Mouse (Mus musculus) ovary, adult 18-20 months (tissue): ENCODE measurements around the gene Zfyve27.
A peak's percentile ranks its signal among the peaks of the same experiment; 100 is the strongest.

Experiments
- DNase-seq: peaks from one replicate; pipeline ENCODE4 v3.0.0; 2022; ENCODE audit warnings: low spot score, mixed read lengths

Zfyve27 gene

GRCm38 (mm10) chr19:42142757-42143156 lies 21.0 kb upstream of the Zfyve27 start:
- no peak for DNase-seq

DNA sequence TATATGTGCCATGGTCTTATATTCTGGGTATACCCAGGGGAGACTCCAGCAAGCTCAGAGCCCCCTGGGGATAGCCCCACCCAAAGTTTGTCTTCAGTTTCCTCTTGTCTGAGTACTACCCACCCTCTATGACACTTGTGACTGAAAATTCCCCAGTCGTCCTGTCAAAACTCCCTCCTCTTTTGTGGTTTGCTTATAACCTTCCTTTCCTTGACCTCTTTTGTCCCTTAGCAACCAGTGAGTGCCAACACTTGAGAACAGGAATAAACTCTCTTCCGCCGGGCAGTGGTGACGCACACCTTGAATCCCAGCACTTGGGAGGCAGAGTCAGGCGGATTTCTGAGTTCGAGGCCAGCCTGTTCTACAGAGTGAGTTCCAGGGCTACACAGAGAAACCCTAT lies 19.7 kb upstream of the Zfyve27 start:
- no peak for DNase-seq

GRCm38 (mm10) chr19:42144541-42145167 lies 19.1 kb upstream of the Zfyve27 start:
- peak; percentile 40 for DNase-seq

DNA sequence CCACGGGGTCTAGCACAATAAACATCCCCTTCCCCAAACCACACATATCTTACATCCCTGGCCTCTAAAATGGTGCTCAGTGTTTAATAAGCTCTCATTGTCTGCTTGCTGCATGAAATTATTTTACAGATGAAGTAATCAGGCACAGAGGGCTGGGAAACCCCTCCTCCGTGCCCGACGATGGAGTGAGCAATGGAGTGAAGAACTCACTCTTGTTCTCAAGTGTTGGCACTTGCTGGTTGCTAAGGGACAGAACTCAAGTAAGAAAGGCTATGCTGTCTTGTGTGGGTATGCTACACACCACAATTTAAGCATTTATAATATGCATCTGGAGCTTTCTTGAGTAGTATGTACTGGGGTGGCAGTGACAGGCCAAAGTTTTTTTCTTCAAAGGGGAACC lies 18.5 kb upstream of the Zfyve27 start:
- DNase-seq = no peak

GRCm38 (mm10) chr19:42145731-42146130 lies 18.0 kb upstream of the Zfyve27 start:
- no peak for DNase-seq

- no peak for DNase-seq
Measured at GRCm38 (mm10) chr19:42146276-42147010, 17.3 kb upstream of the Zfyve27 start.

GRCm38 (mm10) chr19:42147170-42147768 lies 16.5 kb upstream of the Zfyve27 start, which contains the start of gene Marveld1:
Gene Marveld1 (plus strand): TSS chr19:42147400.
- DNase-seq = peak; percentile 80

GRCm38 (mm10) chr19:42147769-42148568 lies 15.8 kb upstream of the Zfyve27 start:
- peak; percentile 42 for DNase-seq

GRCm38 (mm10) chr19:42148569-42148860 lies 15.2 kb upstream of the Zfyve27 start:
- no peak for DNase-seq

DNA sequence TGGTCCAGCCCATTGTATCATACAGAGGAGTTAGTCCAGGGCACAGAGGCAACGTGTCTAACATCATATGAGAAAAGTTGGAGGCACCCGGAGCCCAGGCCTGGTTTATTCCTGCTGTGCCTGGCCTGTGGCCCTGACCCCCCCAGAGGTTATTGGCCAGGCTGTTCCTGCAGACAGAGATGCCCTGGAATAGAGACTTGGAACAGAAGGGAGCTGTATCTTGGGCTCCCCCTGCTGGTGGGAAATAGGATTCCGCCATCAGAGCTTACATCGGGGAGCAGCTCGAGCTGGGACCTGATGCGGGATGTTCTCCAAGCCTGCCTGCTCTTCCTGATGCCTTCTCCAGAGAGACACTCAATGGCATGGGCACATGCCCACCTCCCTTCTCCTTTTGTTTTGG lies 11.8 kb upstream of the Zfyve27 start:
- DNase-seq = peak; percentile 64

- DNase-seq = no peak
Measured at GRCm38 (mm10) chr19:42157493-42158237, 6.1 kb upstream of the Zfyve27 start.

DNA sequence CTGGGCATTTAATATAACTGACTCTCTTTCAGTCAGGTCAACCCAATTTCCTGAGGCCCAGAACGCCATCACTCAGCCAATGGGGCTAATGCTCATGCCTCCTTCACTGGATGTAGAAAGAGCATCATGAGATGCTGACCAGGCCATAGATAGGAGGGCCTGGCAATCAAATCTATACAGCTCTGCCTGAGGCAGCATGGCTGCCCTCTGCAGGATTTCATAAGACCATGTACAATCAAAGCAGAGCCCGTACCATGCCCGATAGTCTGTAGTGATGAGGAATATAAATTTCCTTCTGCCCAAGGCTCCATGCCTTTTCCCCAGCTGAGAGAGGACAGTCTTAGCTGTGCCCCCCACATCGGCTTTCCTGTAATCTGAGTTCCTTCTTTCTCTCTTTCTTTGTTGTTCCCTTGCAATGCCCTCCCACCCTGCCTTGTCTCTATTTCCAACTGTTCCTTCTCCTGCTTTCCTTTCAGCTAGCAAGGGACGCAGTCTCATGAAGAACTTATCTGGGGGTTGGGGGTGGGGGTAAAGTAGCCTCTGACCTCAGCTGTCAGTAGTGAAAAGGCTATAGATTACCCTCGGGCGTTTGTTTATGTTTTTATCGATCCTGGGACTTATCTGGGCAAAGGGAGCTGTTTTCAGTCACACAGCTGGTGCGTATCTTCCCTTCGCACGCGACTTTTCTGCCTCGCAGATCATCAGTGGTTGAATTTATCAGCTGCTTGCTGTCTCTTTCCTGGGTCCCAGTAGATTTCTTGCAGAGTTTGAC lies 5.3 kb upstream of the Zfyve27 start:
- no peak for DNase-seq

DNA sequence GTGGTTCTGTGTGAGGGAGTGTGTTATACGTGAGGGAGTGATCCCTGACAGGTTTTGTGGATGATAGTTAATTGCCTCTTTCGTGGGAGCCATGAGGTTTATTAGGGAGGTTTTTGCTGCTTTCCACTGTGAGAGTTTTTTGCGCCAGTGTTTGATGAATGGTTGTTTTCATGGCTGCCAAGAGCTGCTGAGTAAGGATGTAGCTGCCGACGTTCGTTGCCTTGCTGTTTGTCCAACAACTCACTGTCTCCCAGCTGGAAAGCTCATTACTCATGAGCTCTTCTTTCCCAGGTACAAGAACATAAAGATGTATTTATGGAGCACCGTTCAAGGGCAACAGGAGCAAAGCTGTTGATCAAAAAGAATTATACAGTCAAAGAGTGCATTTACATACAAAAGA lies 437 bp downstream of the Zfyve27 start:
- DNase-seq = no peak

DNA sequence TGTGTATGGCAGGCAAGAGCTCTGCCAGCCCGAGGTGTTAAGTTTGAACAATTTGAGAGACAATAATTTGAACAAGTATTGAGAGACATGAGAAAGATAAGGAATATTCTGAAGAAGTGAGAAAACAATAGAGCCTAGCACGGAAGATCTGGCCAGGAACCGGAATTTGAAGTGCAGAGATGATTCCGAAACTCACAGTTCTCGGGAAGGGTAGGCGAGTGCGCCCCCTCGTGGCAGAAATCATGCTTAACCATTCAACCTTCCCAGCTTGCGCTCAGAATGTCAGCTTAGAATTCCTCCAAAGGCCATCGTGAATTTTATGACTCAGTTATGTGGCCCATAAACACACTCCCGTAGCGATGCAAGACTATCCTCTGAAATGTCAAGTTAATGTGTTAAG lies 2.4 kb downstream of the Zfyve27 start:
- DNase-seq = peak; percentile 49

GRCm38 (mm10) chr19:42166766-42167165 lies 3.0 kb downstream of the Zfyve27 start:
- no peak for DNase-seq

DNA sequence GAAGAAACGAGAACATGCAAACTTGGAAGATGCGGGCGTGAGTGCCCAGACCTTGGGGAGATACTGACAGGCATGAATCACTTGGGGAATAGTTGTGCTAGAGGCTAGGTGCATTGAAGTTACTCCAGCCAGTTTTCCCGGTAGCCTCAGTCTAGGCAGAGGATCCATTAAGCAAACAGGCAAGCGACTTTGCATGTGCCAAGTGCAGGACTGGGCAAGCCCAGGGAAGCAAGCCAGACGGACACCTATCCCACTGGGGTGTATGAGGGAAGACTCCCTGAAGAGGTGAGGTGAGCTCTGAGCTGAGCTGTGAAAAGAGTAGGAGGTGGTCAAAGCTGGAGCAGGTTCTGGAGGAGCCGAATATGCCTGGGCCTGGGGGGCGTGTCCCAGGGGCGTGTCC lies 3.7 kb downstream of the Zfyve27 start:
- DNase-seq = no peak

- DNase-seq = no peak
Measured at GRCm38 (mm10) chr19:42169322-42169975, 5.7 kb downstream of the Zfyve27 start.

DNA sequence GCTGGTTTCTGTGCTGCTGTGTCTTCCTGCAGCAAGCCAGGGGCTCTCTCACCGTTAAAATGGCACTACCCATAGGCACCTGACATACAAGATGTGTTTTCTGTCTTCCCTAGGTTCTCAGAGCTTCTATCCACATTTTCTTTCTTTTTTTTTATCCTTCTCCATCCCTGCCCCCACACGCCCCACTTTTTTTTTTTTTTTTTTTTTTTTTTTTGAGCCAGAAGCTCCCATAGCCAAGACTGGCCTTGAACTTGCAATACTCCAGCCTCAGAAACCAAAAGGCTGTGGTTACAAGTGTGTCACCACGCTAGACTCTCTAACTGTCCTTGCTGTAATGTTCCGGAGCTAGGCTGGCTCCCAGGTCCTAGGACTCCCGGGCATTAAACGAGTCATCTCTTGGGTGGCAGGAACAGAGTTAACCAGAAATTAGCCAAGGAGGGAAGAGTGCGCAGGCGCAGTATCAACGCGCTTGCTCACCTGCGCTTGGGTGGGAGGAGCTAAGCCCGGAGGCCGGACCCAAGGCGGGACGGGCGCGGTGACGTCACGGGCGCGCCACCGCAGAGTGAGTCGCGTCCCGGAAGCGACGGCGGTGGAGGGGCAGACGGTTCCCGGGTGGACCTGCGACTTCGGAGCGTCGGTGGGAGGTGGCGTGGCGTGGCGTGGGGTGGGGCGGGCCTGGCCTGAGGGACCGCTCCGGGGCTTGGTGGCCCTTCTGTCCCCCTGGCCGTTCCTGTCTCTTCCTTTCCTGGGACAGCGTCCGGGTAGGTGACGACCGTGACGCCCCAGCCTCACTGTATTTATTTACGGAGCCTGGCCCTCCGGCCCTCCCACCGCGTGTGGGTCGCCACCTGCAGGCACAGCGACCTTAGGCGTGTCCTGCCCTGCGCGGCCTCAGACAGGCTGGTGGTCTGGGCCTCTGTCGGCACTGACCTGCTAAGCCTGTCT lies 6.5 kb downstream of the Zfyve27 start:
- peak; percentile 87 for DNase-seq

- DNase-seq = no peak
Measured at GRCm38 (mm10) chr19:42176841-42177240, 13.1 kb downstream of the Zfyve27 start.
